Mouse (Mus musculus) thymus, postnatal 36 days (tissue): ENCODE measurements around the gene Acadvl.
"Not testable (repeated sequence)": the region's sequence is repeated elsewhere in the genome, so short reads cannot be mapped to it uniquely, and the experiment has no call there.

Source experiments
- DNase-seq, 2 experiments: peaks; one replicate each; pipeline ENCODE4 v3.0.0; 2022; ENCODE audit warnings: mixed read lengths in 2 of 2

The Acadvl gene

DNA sequence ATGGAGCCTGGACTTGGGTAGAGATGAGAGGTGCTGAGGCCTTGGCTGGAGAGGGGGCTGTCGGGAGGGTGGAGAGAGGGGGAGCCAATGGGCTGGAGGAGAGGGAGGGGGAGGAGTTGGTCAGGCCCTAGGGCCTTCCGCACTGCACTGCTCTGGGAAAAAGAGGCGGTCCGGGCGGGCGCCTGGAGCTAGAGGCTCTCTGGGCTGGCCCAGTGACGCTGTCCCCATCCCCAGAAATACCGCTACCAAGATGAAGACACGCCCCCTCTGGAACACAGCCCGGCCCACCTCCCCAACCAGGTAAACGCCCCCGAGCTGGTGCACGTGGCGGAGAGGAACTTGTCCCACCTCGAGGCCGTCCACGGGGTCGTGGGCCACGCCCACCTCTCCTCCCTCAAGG lies 11.5 kb upstream of the Acadvl start:
- no peak for DNase-seq

DNA sequence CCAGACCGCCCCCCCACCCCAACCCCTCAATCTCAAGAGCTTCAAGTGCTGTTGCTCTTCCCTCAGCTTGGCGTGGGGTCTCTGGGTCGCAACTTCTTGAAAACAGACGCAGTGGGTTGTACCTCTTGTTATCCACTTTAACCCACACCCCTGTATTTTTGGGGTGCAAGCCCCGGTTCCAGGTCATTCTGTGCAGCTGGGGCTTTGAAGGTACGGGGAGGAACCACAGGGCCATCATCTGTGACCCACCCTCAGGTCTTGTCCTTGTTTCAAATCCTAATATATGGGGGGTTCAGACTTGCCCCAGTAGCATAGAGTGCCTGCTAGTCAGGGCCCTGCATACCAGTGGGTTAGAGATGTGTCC lies 8.9 kb upstream of the Acadvl start:
- no peak for DNase-seq

DNA sequence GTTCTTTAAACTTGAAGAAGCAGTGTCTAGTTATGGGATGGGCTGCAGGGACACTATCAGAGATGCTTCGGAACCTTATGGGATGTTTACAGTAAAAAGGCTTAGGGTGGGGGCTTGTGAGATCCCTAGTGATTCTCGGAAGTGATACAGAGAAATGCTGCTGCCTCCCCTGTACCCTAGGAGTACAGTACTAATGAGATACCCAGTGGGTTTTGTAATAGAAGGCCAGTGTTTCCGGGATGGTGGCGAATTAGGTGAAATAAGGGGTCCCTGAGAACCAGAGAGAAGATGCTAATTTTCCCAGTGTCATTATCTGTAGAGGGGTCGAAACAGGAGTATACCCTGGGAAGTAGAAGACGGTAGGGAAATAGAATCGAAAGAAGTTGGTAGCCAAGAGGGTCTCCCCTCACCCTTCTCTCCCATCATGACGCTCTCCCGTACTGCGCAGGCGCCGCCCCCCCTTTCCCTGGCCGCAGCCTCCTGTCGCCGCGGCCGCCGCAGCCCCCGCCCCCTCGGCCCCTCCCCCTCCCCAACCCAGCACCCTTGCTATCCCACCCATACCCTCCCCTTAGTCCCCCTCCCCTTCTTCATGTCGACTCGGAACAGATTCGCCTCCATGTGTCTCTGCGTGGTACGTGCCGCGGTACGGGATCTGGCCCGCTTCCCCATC lies 8.4 kb upstream of the Acadvl start:
- peak in 1 of 2 experiments; percentile 31 for DNase-seq

DNA sequence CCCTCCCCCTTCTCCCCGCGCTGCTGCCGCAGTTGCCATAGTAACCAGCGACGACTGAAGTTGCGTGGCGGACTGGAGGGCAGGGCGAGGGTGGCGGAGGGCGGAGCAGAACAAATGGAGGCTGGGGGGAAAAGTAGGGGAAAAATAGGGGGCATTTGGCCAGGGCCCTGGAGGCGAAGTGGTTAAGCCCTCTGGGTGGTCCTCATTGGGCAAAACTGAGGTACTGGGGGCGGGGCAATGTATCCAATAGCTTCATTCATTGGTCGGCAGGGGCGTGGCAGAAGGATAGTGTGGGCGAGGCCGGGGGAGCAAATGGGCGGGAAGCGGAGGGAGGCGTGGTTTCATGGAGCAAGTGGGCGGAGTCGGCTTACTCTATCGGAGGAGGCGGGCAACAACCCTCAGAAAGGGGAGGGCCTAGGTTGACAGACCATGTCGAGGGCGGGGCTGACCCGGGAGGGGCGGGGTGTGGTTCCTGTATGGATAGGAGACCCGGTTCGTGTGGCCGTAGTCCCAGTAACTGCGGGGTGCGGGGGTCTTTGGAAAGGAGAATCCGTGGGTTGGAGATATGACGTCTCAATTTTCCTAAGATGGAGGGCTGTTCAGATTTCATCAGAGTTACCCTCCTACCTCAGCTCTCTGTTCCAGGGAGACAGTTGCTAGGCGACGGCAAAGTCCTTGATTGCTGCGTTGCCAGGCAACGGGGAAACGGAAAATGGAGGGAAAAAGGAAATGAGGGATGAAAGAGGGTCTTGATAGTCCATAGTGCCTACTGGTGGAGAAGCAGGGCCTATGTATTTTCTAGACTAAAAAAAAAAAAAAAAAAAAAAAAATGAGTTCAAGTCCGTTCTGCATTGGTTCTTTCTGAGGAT lies 6.3 kb upstream of the Acadvl start:
- DNase-seq: peak; percentile 91 to 93

DNA sequence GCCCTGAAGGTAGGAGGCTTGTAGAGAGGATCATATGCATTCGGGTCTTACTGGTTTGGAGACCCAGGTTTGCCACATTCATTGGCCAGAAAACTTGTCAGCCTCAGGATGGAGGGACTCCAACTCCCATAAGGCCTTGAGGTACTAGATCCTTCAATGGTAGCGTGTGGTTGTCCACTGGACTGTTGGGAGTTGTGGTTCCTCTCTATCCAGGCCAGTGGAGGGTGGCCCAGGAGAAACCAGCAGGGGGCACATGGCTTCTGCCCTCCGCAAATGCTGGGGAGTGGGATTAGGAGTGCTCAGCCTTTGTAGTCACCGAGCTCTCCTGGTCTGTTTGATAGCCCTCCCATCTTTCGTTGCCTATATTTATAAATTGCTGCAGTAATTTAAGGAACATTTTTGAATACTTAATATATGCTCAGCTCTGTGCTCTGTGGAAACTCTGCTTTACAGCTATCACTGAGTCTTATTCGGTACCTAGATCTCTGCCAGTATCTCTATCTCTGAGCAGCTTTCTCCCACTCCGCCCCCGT lies 5.6 kb upstream of the Acadvl start:
- peak; percentile 69 to 79 for DNase-seq

DNA sequence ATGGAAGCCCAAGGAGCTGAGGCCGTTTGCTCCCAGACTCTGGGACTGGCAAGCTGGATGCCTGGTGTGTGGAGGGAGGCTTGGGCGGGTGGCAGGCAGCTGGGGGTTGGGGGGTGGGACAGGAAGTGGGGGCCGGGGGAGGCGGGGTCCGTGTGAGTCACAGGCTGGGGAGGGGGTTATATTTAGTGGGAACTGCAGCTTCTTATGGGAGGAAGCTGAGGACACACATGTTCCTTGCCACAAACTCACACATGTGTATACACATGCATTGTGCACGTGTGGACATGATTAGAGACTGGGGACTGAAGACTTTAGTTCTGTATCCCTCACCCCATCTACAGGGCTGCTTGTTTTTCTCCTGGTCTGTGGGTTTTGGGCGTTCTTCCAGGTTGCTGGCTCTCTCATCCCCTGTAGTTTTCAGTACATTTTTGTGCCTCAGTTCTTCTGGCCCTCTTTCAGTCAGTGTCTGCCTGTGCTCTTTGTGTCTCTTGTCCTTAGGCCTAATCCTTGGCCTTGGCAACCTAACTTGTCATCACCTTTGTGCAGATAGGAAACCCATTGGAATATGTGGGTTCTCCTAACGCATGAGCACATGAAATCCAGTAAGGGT lies 4.9 kb upstream of the Acadvl start:
- DNase-seq: peak; percentile 65 to 77

DNA sequence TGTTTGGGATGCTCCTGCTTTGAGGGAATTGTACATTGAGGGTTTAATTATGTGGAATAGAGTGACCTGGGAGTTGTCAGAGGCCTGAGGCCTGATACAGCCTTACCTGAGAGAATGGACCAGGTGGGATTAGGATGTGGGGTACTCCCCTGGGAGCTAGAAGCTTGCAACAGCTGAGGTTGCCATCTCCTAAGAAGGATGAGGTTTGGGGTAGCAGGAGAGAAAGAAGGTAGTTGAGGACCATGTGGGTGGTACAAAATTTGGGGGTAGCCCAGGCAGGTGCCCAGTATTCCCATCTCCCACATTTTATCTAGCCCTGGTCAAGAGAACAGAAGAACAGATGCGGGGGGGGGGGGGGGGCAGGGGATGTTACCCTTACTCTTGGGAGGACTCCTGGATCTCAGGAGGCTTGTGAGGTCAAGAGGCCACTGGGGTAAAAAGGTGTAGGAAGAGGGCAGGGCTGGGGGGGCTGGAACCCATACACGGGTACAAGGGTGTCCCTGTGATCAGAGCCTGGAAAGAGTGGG lies 4.3 kb upstream of the Acadvl start:
- DNase-seq: no peak

DNA sequence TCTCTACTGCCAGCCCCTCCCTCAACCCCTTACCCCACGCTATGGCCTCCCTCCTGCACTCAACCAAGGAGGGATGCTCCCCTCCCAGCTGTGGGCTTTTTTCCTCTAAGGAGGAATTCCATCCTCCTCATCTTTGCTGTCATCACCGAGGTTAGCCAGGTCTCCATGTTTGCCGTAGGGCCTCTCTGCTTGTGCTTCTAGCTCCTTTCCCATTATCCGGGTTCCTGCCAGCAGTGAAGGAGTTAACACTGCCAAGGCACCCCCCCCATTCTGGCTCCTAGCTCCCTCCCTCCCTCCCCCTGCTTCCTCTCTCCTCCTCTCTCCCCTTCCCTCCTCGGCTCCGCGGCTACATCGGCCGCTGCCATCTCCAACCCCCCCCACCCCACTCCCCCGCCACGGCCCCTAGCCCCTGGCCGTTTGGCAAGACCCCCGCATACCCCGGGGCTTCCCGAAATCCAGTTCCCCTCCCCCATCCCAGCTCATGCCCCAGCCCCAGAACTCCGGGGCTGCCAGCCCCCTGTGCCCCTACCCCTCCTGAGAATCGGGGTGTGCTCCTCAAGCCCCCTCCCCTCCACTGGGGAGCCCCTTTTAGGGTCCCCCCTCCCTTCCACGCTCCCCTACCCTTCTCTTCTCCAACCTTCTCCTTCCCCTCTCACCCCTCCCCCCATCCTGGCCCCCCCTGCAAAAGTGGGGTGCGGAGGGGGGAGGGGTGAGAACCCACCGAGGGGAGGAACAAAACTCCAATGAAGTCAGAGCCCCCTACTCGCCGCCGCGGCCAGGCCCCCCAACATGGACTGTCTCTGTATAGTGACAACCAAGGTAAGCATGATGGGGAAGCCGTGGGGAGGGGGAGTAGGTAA lies 3.1 kb upstream of the Acadvl start:
- peak; percentile 58 to 65 for DNase-seq

DNA sequence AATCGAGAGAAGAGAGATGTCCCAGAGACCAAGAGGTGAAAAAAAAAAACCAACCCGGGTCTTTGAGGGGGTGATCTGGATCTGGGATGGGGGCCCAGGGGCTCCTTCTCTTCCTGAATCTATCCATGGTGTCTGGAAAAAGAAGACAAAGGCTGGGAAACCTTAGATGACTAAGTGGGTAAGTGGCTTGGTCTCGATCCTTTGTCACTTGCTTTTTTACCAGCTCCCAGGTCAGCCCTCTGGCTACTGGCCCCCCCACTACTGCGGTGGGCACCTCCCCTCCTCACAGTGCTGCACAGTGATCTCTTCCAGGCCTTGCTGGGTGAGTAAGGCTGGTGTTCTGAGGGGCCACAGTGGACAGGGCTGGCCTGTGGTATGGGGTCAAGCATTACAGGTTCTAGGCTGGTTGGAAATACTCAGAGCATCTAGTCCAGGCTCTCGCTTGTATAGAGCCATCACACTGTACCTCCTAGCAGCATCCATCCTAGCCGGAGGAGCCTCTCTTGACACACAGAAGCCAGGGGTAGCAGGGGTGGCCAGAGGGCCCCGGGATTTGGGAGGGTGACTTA lies 2.1 kb upstream of the Acadvl start:
- DNase-seq: no peak

DNA sequence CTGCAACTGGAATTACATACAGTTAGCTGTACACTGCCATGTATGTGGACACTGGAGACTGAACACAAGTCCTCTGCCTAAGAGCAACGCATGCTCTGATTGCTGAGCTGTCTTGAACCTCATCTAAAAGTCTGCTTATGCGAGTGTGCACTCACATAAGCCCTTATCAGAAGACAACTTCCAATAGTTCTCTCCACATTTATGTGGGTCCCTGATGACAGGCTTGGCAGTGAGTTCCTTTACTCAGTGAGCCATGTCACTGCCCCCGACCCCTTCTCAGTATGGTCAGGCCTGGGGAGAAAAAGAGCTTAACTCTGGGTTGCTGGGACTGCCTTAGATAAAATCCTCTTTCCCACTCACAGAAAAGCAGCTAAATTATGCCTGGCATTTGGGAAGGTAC lies 1.5 kb upstream of the Acadvl start, which contains the start of gene Dlg4:
TSS of gene Dlg4 (plus strand) at position 274 of the 400 bp plus-strand sequence.
- no peak for DNase-seq

DNA sequence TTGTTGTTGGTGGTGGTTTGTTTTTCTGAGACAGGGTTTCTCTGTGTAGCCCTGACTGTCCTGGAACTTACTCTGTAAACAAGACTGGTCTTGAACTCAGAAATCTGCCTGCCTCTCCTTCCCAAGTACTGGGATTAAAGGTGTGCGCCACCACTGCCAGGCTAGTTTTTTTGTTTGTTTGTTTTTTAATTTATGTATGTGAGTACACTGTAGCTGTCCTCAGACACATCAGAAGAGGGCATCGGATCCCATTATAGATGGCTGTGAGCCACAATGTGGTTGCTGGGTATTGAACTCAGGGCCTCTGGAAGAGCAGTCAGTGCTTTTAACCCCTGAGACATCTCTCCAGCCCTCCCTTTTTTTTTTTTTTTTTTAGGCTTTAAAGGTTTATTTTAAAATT lies 966 bp upstream of the Acadvl start:
- not testable (repeated sequence) for DNase-seq

DNA sequence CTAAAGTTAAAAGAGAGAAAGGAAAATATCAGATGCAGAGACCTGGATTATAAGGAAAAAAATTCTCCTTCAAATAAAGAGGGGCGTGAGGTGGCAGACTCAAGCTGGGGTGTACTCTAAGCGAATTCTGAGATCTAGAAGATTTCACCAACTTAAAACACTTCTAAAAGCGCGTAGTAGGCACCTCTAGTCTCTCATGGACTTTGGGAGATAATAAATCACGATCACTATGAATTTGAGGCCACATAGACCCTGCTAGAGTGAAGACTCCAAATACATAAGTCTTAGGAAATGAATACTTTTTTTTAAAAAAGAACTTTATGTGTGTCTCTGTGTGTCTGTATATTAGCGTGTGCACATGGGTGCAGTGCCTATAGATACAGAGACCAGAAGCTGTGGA lies 466 bp upstream of the Acadvl start:
- no peak for DNase-seq

DNA sequence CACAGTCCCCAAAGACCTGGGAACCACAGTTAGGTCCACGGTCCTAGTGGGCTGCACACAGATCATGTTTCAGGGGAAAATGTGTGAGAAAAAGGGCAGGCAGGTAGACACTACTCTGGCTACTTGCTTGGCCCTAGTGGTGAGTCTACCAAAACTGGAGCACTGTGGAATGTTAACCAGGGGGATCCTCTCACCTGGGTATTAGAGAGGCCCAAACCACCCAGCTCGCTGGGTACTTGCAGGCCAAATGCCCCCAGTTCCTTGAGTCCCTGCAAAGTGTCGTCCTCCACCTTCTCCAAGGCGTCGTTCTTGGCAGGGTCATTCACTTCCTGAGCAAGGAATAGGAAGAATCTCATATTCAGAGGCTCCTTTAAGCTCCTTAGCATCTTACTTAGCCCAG lies 1.2 kb downstream of the Acadvl start:
- no peak for DNase-seq

DNA sequence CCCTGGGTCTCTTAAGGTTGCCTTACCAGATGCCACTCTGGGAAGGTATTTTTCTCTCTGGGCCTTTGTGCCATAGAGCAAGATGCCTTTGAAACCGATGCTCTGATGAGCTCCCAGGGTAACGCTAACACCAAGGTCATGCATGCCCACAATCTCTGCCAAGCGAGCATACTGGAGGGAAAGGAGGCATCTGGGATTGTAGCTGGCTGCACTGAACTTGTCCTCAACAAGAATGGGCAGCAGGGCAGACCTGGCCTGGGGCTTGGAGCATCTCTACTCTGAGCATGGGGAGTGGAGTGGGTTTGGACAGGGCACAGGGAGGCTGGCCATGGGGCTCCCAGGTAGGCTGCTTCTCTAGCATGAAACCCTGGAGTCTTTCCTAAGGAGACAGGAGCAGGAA lies 1.8 kb downstream of the Acadvl start:
- no peak for DNase-seq

DNA sequence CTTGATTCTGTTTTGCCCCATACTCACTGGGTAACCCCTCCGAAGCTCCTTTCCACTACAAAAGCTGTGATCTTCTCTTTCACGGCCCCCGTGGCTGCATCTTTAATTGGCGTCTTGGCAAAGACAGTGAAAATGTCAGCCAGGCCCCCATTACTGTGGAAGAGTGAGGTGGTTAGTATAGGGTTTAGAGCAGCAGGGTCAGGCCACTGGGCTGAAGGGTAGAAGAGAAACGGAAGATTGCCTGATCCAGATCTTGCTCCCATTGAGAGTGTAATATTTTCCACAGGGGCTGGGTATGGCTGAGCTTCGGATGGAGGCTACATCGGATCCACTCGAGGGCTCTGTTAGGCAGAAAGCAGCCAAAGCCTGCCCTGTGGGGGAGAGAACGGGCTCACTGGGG lies 2.3 kb downstream of the Acadvl start:
- DNase-seq: no peak

DNA sequence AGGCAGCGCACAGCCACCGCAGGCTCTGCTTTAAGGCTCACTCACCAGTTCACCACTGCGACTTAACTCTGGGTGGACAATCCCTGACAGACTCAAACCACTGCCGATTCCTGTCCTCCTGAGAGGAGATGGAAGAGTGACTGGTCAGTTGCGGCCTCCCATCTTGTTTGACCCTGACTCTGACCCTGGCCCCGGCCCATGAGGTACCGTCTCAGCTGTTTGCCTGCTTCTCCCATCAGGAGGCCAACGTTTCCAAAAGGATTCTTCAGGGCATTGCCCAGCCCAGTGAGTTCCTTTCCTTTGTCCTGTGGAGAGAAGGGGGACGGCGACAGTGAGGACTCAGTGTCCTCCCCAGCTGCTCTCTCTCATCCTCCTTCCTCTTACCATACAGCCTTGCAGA lies 4.2 kb downstream of the Acadvl start:
- DNase-seq: no peak

DNA sequence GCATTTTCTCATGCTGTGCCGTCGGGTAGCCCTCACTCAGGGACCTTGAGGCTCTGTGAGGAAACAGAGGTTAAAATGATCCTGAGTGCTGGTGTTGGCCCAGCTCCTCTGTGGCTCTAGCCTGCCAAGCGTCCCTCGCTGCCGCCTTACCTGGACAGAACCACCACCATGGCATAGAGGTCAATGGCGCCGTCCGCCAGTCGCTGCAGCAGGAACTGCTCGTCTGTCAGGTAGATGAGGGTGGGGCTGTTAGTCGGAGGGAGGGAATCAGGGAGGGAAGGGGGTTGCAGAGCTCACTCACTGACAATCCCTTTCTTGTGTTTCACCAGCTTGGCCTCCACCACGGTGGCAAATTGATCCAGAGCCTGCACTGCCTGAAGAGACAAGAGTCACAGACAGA lies 4.7 kb downstream of the Acadvl start:
- no peak for DNase-seq

DNA sequence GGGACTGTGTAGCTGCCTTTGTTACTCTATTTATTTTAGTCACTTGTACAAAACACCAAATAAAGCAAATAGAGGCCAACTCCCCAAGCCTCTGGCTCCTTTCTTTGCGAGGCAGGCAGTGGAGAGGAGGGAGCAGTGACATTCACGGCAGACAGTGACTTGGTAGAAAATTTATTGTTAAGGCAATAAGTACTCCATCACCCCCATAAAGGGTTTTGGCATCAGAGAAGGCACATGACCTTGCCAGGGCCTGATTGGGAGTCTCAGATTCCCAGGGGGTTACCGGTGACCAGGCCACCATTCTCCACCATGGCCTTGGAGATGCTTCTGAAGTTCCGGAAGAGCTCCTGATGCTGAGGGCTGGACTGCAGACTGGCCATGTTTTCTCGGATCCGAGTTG lies 5.2 kb downstream of the Acadvl start:
- no peak for DNase-seq

DNA sequence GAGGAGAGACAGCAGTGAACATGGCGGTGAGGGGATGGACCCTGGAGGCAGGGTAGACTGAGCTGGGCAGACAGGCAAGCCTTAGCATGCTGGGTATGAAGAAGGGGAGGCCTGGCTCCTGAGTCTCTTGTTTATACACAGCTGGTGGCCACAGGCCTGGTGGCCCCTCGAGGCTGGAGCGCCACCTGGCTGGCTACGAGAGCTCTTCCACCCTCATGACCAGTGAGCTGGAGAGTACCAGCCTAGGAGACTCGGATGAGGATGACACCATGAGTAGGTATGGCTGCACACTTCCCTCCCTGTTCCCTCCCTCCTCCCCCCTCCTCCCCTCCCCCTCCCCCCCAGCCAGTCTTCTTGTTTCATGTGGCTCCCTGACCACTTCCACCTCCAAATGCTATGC lies 9.7 kb downstream of the Acadvl start:
- DNase-seq: peak; percentile 43 to 65

DNA sequence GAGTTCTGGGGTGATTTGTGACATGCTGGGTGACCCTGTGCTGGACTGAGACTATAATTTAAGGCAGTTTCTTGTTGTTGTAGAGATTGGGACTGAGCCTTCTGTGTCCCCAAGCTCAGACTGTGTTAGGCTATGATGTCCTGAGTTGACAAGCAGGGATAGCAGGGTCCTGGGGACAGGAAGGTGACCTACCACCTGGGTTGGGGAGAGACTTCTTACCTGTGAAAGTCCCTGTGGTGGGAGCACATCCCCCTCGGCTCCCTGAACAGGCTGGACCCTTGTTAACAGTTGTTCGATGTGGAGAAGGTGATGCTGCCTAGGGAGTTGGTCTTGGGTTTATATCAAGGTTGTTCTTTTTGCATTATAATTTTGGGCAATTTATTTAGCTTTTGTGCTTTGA lies 12.7 kb downstream of the Acadvl start:
- no peak for DNase-seq

DNA sequence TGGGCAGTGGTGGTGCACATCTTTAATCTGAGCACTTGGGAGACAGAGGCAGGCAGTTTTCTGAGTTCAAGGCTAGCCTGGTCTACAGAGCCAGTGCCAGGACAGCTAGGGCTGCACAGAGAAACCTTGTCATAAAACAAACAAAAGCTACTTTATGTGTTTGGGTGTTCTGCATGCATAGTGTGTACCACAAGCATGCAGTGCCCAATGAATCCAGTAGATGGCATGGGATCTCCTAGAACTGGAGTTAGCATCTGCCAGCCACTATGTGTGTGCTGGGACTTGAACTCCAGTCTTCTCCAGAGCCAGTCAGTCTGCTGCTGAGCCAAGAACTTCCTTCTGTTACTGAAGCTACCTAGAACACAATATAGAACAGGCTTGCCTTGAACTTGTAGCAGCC lies 13.3 kb downstream of the Acadvl start:
- DNase-seq: peak; percentile 59 to 63

DNA sequence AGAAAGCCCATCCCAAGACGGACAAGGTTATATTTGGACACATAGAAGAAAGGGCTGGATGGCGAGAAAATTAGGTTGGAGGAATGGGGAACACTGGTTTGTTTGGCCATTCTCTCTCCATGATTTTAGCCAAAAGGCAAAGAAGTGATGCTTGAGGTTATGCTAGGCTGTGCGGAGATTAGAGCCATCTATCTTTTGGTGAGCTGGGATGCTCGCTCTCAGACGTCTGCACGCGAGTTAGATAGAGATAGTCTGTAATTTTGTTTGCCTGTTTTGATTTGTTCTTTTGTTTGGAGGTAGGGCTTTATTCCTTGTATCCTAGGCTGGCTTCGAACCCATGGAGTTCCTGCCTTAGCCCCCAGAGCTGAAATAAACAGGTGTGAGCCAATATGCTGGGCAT lies 14.1 kb downstream of the Acadvl start:
- DNase-seq: no peak
